Mouse (Mus musculus) embryonic facial prominence, embryonic 10.5 days (tissue): ENCODE results near the gene Fgd1. TPM values are rescaled to one million over a fixed set of nuclear protein-coding genes. Genes with fewer than 3 reads are reported as not detected.

Source experiments
- DNase-seq: peaks from one replicate; pipeline ENCODE4 v3.0.0-alpha.2; 2017; ENCODE audit warnings: low spot score
- H3K27ac ChIP-seq: fragments of 300-500 bp; sonication (generic); replicated peaks from 2 replicates; pipeline ENCODE4 v1.5.1; 2016; ENCODE audit warnings: mild to moderate bottlenecking
- H3K27me3 ChIP-seq: fragments of 300-500 bp; sonication (generic); replicated peaks from 2 replicates; pipeline ENCODE4 v1.6.1; 2016; ENCODE audit warnings: low read depth, mild to moderate bottlenecking; ENCODE audit not compliant: poor library complexity, severe bottlenecking
- H3K36me3 ChIP-seq: fragments of 300-500 bp; sonication (generic); replicated peaks from 2 replicates; pipeline ENCODE4 v1.6.1; 2016; ENCODE audit warnings: mild to moderate bottlenecking, moderate library complexity
- H3K4me1 ChIP-seq: fragments of 300-500 bp; sonication (generic); 2 replicates; pipeline ENCODE4 v1.6.1; 2016
- H3K4me3 ChIP-seq: fragments of 300-500 bp; sonication (generic); 2 replicates; pipeline ENCODE4 v1.5.1; 2016; ENCODE audit warnings: mild to moderate bottlenecking, moderate library complexity
- H3K9me3 ChIP-seq: fragments of 300-500 bp; sonication (generic); 2 replicates; pipeline ENCODE4 v1.6.1; 2016; ENCODE audit warnings: mild to moderate bottlenecking
- WGBS: fragments of 180-500 bp; shearing (Covaris S2); methylation state at CpG from one replicate; pipeline ENCODE4 v1.1.7; 2016; 5-methylcytosine and 5-hydroxymethylcytosine counted together
- polyA plus RNA-seq: library from polyadenylated mRNA; unstranded; fragments of >200 nt; fragmentation: Nextera tagmentation; extraction: Ambion mirVana; gene quantifications from 2 replicates; pipeline ENCODE4 v1.2.1, GENCODE M21; 2016

Gene Fgd1
- polyA plus RNA-seq, 1 experiment from 2014 or later = 12.8 TPM

GRCm38 (mm10) chrX:151107301-151108067 lies 61.5 kb downstream of the Fgd1 start:
- H3K27me3 ChIP-seq = peaks cover 28% of the 10 kb centered on the region
- WGBS = 61% methylated on average over 7 of the region's 7 CpGs

DNA sequence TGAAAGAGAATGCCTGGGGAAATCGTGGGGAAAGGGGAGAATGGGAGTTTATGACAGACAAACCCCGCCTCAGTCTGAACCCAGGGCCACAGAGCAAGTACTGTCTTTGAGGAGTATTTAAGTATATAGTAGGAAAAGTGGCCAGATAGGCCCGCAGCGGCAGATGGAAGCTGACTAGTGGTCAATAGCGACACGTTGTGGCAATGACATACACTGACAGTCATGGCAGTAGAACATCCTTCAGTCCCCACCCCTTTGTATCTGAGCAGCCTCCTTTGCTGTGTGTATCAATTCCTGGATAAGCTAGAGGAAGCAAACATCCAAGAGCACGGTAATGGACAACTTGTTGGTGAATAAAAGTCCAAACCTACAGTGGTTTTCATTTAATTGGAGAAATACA lies 70.8 kb downstream of the Fgd1 start:
- H3K4me1 ChIP-seq = no peaks in the 10 kb centered on the region
- WGBS = 16% methylated on average over 7 of the region's 7 CpGs
- no peaks in the 10 kb centered on the region for H3K36me3 ChIP-seq
- DNase-seq = peak; percentile 44
- no peak overlapping the region for H3K27ac ChIP-seq
- peaks cover 4% of the 10 kb centered on the region; the same call in 1 of the 2 replicates for H3K27me3 ChIP-seq
- H3K9me3 ChIP-seq = no peaks in the 10 kb centered on the region
- no peak overlapping the region for H3K4me3 ChIP-seq

More at GRCm38 (mm10) chrX:151107301-151108067, 61.5 kb downstream of the Fgd1 start:
- Histone ChIP-seq H3K4me1 (no peaks in the 10 kb centered on the region), H3K9me3 (no peaks in the 10 kb centered on the region), H3K36me3 (no peaks in the 10 kb centered on the region), H3K27ac (no peak overlapping the region), H3K4me3 (no peak overlapping the region)
- no peak for DNase-seq

- Histone ChIP-seq H3K27me3 (peaks cover 4% of the 10 kb centered on the region; the same call in 1 of the 2 replicates), H3K27ac (no peak overlapping the region), H3K9me3 (no peaks in the 10 kb centered on the region), H3K4me3 (no peak overlapping the region), H3K4me1 (no peaks in the 10 kb centered on the region), H3K36me3 (no peaks in the 10 kb centered on the region)
- 8% methylated on average over 2 of the region's 2 CpGs for WGBS
- no peak for DNase-seq
Observed at GRCm38 (mm10) chrX:151117432-151117831, 71.5 kb downstream of the Fgd1 start.

DNA sequence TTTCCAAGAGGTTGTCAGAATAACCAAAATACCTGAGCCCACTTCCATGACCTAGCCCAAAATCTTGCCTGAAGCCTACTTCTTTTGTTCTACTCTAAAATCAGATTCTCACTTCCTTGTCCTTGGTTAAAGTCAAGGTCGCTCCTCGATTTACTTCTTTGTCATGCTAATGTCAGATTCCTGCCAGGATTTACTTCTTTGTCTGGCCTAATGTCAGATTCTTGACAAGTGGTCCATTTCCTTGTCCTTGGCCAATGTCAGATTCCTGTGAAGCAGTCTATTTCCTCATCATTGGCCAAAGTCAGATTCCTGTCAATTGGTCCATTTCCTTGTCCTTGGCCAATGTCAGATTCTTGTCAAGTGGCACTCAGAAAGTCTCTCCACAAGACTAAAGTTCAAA lies 78.0 kb downstream of the Fgd1 start:
- no peaks in the 10 kb centered on the region for H3K4me1 ChIP-seq
- no peak for DNase-seq
- H3K36me3 ChIP-seq = no peaks in the 10 kb centered on the region
- no peak overlapping the region for H3K4me3 ChIP-seq
- H3K9me3 ChIP-seq = no peaks in the 10 kb centered on the region
- 67% methylated on average over 2 of the region's 2 CpGs for WGBS
- no peak overlapping the region for H3K27ac ChIP-seq
- no peaks in the 10 kb centered on the region; the same call in 1 of the 2 replicates for H3K27me3 ChIP-seq

DNA sequence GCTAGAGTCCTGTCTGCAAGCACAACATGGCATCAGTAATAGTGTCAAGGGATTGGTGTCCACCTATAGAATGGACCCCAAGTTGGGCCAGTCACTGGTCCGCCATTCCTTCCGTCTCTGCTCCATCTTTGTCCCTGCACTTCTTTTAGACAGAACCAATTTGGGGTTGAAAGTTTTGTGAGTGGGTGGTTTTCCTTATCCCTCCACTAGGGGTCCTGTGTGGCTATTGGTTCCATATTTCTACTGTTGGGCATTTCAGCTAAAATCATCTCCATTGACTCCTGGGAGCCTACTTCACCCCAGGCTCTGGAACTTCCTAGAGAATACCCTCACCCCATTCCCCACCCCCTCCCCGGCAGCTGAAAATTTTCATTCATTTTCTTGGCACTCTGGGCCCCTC lies 84.5 kb downstream of the Fgd1 start:
- 86% methylated on average over 3 of the region's 3 CpGs for WGBS
- no peaks in the 10 kb centered on the region for H3K9me3 ChIP-seq
- H3K27me3 ChIP-seq = peaks cover 15% of the 10 kb centered on the region
- DNase-seq = no peak
- H3K4me1 ChIP-seq = no peaks in the 10 kb centered on the region
- no peak overlapping the region for H3K4me3 ChIP-seq
- no peaks in the 10 kb centered on the region for H3K36me3 ChIP-seq
- H3K27ac ChIP-seq = no peak overlapping the region

- Histone ChIP-seq H3K4me1 (no peaks in the 10 kb centered on the region), H3K27ac (no peak overlapping the region), H3K36me3 (no peaks in the 10 kb centered on the region), H3K9me3 (no peaks in the 10 kb centered on the region), H3K4me3 (peak overlapping the region; percentile 36; the same call in 1 of the 2 replicates), H3K27me3 (peaks cover 15% of the 10 kb centered on the region)
- 22% methylated on average over 10 of the region's 10 CpGs for WGBS
- no peak for DNase-seq
Observed at GRCm38 (mm10) chrX:151132785-151133184, 86.8 kb downstream of the Fgd1 start.

Other genes with a start within 250 kb of the Fgd1 start
- gene Maged2, start 231.8 kb upstream of the Fgd1 start, polyA plus RNA-seq = 376 and 392 TPM in 2 replicates
- 39.9 and 42.3 TPM in 2 replicates for gene Gnl3l, start 28.8 kb upstream of the Fgd1 start, polyA plus RNA-seq
- 52.2 and 58.9 TPM in 2 replicates for gene Tsr2, start 50.4 kb downstream of the Fgd1 start, polyA plus RNA-seq
- gene Wnk3, start 151.9 kb downstream of the Fgd1 start, polyA plus RNA-seq = 7.5 and 8.6 TPM in 2 replicates